Mouse (Mus musculus) right cerebral cortex, postnatal 25 days (tissue): ENCODE results near the gene Defb29.

ENCODE experiments used
- DNase-seq: peaks from one replicate; pipeline ENCODE4 v3.0.0; 2022

Gene Defb29

DNA sequence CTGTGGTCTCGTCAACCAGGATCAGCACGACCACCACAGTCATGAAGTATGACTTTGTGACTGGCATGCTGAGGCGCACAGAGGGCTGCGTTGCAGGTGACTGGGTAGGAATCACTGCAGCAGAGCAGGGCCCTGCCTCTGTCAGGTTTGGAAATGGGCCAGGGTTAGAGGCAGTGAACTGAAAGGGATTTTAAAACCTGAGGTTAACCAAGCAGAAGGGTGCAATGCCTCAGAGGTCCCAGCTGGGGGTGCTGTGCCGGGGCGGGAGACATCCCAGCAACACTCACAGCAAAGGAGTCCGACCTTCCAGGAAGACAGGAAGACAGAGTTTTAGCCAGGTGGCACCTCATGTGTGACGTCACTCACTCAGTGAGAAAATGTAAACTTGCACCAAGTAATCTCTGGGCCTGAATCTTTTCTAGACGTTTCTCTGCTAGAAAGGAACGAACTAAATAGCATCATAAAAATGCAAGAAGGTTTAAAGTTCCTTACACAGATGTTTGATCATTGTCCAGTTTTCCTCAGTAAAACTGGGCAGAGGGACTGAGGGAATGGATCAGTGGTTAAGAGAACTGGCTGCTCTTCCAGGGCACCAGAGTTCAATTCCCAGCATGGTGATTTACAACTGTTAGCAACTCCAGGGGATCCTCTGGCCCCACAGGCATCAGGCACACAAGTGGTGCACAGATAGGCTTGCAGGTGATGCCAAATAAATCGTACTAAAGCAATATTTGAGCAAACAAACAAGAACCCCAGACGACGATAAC lies at the start of gene Defb29:
Gene Defb29 (minus strand): TSS at position 155 of the 767 bp plus-strand sequence.
- DNase-seq, result no peak

DNA sequence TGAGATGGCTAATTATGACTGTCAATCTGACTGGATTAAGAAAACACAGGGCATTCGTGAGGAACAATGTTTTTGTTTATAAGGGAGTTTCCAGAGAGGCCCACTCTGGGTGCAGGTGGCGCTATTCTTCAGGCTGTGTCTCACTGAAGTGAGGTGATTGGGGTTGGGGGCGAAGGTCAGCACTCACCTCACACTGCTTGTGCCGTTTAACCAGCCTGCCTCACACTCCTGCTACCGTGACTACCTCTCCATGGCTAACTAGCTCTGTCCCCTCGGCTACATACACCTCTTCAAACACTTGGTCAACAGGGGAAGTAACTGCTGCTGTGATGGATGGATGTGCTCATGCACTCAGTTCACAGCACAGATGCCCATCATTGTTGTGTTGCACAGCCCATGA lies 49.1 kb upstream of the Defb29 start:
- DNase-seq, result no peak

DNA sequence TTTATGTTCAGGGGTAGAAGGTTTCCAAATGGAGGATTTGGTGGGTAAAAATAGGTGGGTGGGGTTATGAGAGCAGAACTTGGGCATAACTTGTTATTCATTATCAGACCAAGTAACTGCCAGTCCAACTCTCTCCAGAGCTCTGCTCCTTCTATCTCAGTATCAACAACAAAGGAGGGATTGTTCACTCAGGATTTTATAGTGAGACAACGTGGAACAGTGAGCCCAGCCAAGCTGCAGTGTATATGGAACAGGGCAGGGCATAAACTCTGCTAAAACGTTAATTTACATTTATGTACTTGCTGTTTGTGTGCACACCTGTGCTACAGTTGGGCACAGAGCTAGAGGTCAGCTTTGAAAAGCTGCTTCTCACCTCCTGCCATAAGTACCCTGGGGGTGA lies 48.6 kb upstream of the Defb29 start:
- no peak for DNase-seq

- no peak for DNase-seq
Measured at GRCm38 (mm10) chr2:152586926-152587560, 47.1 kb upstream of the Defb29 start.

DNA sequence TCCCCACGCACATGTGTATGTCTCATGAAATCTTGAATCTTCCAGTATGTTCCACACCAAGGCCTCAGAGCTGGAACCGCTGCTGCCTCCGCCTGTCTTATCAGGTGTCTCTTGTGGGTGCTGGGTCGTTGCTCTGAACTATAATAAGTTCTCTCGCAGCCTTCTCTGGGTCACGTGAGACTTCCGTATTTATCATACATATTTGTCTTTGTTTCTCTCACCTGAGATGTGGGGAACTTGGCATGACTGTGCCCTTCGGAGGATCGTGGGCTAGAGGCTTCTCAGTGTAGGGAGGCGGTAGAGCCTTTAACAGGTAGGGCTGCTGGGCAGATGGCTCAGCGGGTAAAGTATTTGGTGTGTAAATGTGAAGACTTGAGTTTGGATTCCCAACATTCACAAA lies 40.7 kb upstream of the Defb29 start:
- DNase-seq, result no peak

DNA sequence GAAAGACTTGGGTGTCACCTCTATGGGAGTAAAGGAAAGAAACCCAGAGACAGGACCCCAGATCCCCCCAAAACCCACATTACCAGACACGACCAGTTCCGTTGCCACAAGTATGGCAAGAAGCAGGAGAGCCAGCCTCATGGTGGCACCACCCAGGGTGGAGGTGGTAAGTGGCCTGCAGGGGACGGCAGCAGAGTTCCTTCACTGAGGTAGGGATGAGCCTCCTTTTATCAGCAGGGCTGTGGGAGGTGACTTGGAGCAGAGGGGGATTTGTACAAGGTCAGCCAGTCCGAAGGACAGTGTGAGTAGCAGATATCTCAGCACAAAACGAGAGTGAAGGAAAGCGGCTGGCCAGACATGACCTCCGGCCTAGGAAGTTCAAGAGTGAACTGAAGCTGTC lies 40.2 kb upstream of the Defb29 start, which contains the start of gene Defb19:
Gene Defb19 (minus strand): TSS at position 206 of the 400 bp plus-strand sequence.
- DNase-seq, result no peak

- DNase-seq, result no peak
Measured at GRCm38 (mm10) chr2:152573484-152573883, 33.6 kb upstream of the Defb29 start.

- no peak for DNase-seq
Measured at GRCm38 (mm10) chr2:152572114-152572794, 32.4 kb upstream of the Defb29 start, which contains the start of gene Defb21. Gene Defb21 (plus strand): TSS chr2:152572744.

DNA sequence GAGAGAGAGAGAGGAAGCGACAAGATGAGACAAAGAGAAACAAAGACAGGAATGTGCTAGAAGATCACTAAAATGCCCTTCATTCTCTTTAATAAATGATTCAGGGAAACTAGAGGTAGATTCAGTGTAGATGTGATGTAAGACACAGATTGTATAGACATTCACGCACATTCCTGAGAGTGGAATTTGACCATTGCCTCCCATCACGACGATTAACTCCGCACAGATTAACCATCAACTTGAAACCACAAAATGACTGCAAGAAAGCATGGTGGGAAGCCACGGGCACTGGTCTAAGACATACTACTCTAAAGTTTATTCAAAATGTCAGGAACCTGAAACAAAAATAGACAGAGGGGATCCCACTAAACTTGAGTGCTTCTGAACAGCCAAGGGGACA lies 30.4 kb upstream of the Defb29 start:
- no peak for DNase-seq

GRCm38 (mm10) chr2:152569881-152570280 lies 30.0 kb upstream of the Defb29 start:
- no peak for DNase-seq

DNA sequence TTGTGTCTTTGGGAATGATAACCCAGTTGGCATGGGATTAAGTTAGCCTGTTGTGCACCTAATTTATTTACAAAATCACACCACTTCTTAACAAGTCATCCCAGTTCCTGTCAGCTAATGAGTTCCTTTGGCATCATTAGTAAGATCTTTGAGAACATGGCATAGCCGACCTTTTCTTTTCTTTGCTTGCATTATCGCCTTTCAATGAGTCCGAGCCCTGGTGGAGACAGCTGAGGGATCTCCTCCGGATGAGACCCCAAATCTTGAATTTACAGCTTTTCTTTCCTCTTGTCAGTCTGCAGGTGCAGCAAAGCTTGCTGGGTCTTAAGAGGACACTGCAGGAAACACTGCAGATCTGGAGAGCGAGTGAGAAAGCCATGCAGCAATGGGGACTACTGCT lies 29.1 kb upstream of the Defb29 start, which contains the start of gene Gm17416:
Gene Gm17416 (plus strand): TSS at position 301 of the 400 bp plus-strand sequence.
- no peak for DNase-seq

GRCm38 (mm10) chr2:152556655-152557054 lies 16.8 kb upstream of the Defb29 start:
- DNase-seq, result no peak

- DNase-seq, result peak; percentile 44
Measured at GRCm38 (mm10) chr2:152553774-152554423, 14.0 kb upstream of the Defb29 start.

- no peak for DNase-seq
Measured at GRCm38 (mm10) chr2:152548124-152548523, 8.2 kb upstream of the Defb29 start.

DNA sequence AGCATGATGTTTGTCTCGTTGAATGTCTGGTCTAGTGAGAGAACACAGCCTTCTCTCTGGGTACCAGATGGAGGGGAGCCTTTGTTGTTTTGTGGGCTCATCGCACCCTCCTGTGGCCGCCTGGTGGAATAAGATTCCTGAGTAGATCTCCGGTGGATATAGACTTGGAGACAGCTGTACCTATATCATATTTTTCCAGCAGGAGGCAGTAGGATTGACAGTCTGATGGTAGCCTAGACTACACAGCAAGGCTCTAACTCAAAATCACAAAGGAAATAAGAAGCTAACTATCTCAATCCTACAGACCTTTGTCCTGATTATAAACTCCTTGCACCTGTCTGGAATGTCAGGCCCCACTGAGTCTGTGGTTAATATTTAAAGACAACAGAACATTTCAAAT lies 4.8 kb upstream of the Defb29 start:
- peak; percentile 52 for DNase-seq

DNA sequence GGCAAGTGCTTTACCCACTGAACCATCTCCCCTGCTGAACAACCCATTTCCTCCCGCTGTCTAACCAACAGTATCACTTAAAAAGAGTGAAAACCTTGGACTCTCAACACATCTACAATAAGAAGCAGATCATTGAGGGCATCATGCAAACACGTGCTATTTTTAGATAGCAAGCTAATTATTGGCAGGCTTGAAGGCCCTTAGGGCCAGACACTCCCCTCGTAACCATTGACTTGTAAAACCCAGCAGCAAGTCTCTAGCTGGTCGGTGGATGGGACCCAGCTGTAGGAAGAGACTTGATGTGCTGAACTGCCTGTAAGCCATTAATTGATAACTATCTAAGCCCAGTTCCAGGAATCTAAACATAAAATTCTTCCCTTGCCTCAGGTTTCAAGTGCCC lies 3.6 kb upstream of the Defb29 start:
- DNase-seq, result no peak

GRCm38 (mm10) chr2:152542897-152543296 lies 3.0 kb upstream of the Defb29 start:
- no peak for DNase-seq

DNA sequence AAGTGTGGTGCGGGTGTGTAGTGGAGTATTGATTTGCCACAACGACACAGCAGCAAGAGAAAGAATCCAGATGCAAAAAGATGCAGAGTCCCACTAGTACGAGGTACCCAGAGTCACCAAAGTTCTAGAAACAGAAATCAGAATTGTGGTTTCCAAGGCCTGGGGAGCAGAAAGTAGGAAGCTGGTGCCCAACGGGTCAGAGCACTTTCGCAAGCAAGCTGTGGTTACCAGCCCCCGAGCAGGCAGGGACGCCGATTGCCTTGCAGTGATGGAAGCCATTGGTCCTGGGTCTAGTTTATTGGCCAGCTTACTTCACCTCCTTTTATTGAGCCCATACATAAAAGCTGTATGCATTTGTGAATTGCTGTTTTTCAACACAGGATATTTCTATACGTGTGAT lies 2.1 kb upstream of the Defb29 start:
- no peak for DNase-seq

- DNase-seq, result no peak
Measured at GRCm38 (mm10) chr2:152517981-152518380, 21.9 kb downstream of the Defb29 start, which contains the start of gene Defb28. Gene Defb28 (plus strand): TSS chr2:152518255.

DNA sequence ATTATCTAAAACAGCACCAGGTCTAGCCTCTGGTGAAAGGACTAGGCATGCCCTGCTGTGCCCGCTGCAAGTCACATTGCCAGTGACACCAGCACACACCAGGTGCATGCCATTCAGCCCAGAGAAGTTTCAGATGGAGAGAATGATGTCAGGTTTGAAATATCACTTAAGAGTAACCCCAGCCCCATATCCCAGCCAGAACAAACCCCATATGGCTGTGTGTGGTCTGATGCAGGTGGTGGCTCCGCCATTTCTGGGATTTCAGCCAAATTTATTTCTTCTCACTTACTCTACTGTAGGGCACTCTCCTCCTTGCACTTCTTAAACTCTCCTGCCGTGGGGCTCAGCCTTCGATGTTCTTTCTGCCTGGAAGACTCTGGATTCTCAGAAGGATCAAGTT lies 23.8 kb downstream of the Defb29 start:
- no peak for DNase-seq

DNA sequence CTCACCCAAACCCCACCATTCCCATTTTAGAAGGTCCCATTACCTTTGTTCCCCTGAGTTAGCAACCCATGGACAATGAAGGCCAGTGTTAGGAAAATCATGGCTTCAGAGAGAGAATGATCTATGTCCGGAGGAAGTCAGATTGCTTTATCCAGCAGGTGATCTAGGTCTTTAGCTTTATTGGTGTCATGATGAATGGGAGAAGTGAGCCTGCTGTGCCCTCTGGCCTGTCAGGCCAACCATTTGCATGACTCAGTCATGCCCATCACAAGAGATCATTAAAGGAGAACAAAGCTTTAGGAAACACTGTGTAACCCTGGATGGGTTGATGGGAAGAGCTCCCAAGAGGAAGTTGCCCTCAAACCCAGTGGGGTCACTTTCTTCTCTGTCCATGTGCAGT lies 28.3 kb downstream of the Defb29 start, which contains the start of gene Defb26:
Gene Defb26 (minus strand): TSS at position 101 of the 400 bp plus-strand sequence.
- DNase-seq, result no peak

DNA sequence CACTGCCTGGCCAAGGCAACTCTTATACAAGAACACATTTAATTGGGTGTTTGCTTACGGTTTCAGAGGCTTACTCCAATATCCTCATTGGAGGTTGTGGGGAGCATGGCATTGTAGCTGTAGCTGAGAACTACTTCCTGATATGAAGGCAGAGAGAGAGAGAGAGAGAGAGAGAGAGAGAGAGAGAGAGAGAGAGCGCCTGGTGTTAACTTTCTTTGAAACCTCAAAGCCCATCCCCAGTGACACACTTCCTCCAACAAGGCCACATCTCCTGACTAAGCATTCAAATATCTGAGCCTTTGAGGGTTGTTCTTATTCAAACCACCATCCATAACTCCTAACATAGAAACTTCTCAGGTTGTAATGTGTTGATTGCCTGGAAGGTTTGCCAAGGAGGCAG lies 35.9 kb downstream of the Defb29 start:
- no peak for DNase-seq

DNA sequence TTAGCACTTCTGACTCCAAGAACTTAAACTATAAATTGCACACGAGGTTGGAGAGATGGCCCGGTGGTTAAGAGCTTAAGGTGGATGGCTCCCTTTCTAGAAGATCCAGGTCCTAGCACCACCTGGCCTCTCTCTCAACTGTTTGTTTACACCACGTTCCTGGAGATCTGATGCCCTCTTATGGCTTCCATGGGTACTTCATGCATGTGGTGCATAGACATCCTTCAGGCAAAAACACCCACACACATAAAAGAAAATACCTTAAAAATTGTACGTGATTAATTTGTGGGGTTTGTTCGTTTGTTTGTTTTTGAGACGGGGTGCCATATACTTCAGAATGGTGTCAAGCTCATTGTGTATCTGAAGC lies 39.1 kb downstream of the Defb29 start:
- DNase-seq, result no peak
